In genomic region chr13:93368812-93369584, GRCm38 (mm10) we compare ENCODE assay signal across 12 mouse cellular contexts.
"Had no signal": no experiment of that assay in that cellular context is flagged by ENCODE, and none has a peak within 500 bp of the region (broad histone marks: within the 10 kb centered on the region; RNA-seq: fewer than 3 reads in every experiment).

No protein-coding gene starts in this region.

- DNase-seq: kidney, postnatal 10 days; kidney, postnatal 36 days; layer of hippocampus, postnatal 36 days; liver, embryonic 13.5 days; lung, adult 2 months; lung, postnatal 14 days; lung, postnatal 4 days; midbrain, embryonic 14.5 days; thymus, postnatal 36 days had no signal

- H3K9ac ChIP-seq: kidney, embryonic 15.5 days; liver, embryonic 13.5 days had no signal

- H3K27ac ChIP-seq: kidney, embryonic 15.5 days; left cerebral cortex, adult 2 months; liver, embryonic 13.5 days had no signal

- H3K36me3 ChIP-seq: kidney, embryonic 15.5 days had no signal

- H3K4me3 ChIP-seq: kidney, embryonic 15.5 days; left cerebral cortex, adult 2 months; liver, embryonic 13.5 days had no signal

- H3K4me1 ChIP-seq: kidney, embryonic 15.5 days had no signal

- H3K4me2 ChIP-seq: kidney, embryonic 15.5 days; liver, embryonic 13.5 days; midbrain, embryonic 11.5 days had no signal

- H3K9me3 ChIP-seq: kidney, embryonic 15.5 days; liver, embryonic 13.5 days had no signal

- H3K27me3 ChIP-seq: kidney, embryonic 15.5 days; liver, embryonic 13.5 days had no signal
